Mouse (Mus musculus) neutrophil, adult 59 days (primary cell): ENCODE data around the gene Nt5dc3. TPM values are rescaled to one million over a fixed set of nuclear protein-coding genes. Genes with fewer than 3 reads are reported as not detected.

Source experiments
- total RNA-seq, 2 experiments: library from RNA; stranded (reverse); gene quantifications; 1 replicate in 1 of 2; 2 replicates in 1 of 2; pipeline ENCODE4 v1.2.4; 2023

Nt5dc3 gene
- 1 to 10 TPM; 3.8 to 4.6 TPM for total RNA-seq

GRCm38 (mm10) chr10:86778398-86779116 lies at the start of gene Nt5dc3:
TSS of gene Nt5dc3 (plus strand) at chr10:86779005.

GRCm38 (mm10) chr10:86763672-86764071 lies 15.1 kb upstream of the Nt5dc3 start, which contains the start of gene Gm49358:
TSS of gene Gm49358 (plus strand) at chr10:86763972.

Other genes starting within 250 kb of the Nt5dc3 start
- 100 to 1,000 TPM; 204 to 219 TPM for gene Hsp90b1, start 73.5 kb upstream of the Nt5dc3 start, total RNA-seq
- 1 to 10 TPM in 1 of 2 experiments, under 1 TPM in 1; 0.75 to 1.5 TPM for gene Ttc41, start 73.2 kb upstream of the Nt5dc3 start, total RNA-seq
- 1 to 10 TPM in 1 of 2 experiments, under 1 TPM in 1; 0.64 to 2.3 TPM for gene Gm49358, start 15.0 kb upstream of the Nt5dc3 start, total RNA-seq
- 1 to 10 TPM; 2.6 to 3.6 TPM for gene Stab2, start 229.0 kb downstream of the Nt5dc3 start, total RNA-seq